ENCODE assay signal across 14 mouse cellular contexts in the genomic region with DNA sequence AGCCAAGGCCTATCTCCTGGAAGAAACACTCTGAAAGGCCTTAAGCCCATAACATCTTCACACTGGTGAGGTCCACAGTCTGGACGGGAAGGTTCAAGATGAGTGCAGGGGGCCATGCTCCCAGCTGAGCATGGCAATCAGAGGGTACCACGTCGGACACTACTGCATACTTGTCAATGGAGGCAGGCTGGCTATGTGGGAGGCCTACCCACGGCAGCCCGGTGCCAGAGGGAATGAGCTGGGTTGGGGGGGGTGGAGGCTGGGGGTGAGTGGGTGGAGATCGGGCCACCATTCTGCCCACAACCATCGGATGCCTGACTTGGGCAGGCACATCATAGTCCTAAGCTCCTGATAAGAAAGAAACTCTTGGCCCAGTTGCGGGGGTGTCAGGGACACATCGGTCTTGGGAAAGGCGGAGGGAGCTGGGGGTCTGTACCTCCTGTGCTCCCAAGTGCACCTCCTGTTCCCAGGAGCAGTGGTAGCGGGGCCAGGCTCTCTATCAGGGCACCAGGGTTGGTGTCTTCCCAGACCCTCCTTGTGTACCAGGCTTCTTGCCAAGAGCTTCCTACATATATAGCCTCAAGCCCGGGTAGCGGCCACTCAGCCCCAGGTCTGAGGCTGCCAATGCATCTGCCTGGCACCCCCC. TPM values are rescaled to one million over a fixed set of nuclear protein-coding genes. Genes with fewer than 3 reads are reported as not detected.
A peak's percentile ranks its signal among the peaks of the same experiment; 100 is the strongest.
DNase-seq lines count a peak whose midpoint lies in the region; ATAC-seq lines count a peak whose summit lies in the region.
"Had no signal": no experiment of that assay in that cellular context is flagged by ENCODE, and none has a peak within 500 bp of the region (broad histone marks: within the 10 kb centered on the region; RNA-seq: fewer than 3 reads in every experiment).

No protein-coding gene starts in this region.

- WGBS in neural tube, embryonic 12.5 days: 57% methylated on average over 13 of the region's 13 CpGs
- 69% methylated on average over 13 of the region's 13 CpGs for WGBS in liver, embryonic 13.5 days (ENCODE audit: insufficient replicate concordance)

- no peak overlapping the region for H3K4me3 ChIP-seq in neural tube, embryonic 12.5 days
- 0 out of 2 replicates have a peak overlapping the region, but pooled peaks have one; percentile 0 for H3K4me3 ChIP-seq in liver, embryonic 13.5 days (replicated peaks)

- H3K4me2 ChIP-seq in neural tube, embryonic 12.5 days (replicated peaks): peak overlapping the region; percentile 64
- peak overlapping the region; percentile 74; the same call in 1 of the 2 replicates for H3K4me2 ChIP-seq in liver, embryonic 13.5 days

- H3K4me1 ChIP-seq in neural tube, embryonic 12.5 days: peaks cover 50% of the 10 kb centered on the region
- H3K4me1 ChIP-seq in liver, embryonic 13.5 days (replicated peaks): peaks cover 74% of the 10 kb centered on the region

- no peaks in the 10 kb centered on the region for H3K9me3 ChIP-seq in neural tube, embryonic 12.5 days
- no peaks in the 10 kb centered on the region for H3K9me3 ChIP-seq in liver, embryonic 13.5 days (replicated peaks)
- H3K9me3 ChIP-seq: lung, embryonic 15.5 days had no signal

- H3K27me3 ChIP-seq in neural tube, embryonic 12.5 days (replicated peaks): peaks cover 69% of the 10 kb centered on the region
- peaks cover 70% of the 10 kb centered on the region for H3K27me3 ChIP-seq in liver, embryonic 13.5 days

- DNase-seq in heart, adult 11 months: peak; percentile 93
- DNase-seq in heart, postnatal 14 days: no peak
- no peak for DNase-seq in neural tube, embryonic 10.5 days (ENCODE audit: extremely low spot score, low spot score)
- DNase-seq in liver, embryonic 13.5 days: no peak
- peak; percentile 75 for DNase-seq in testis, postnatal 10 days (ENCODE audit: low spot score)
- DNase-seq in cerebellum, postnatal 25 days: no peak
- DNase-seq in layer of hippocampus, adult 9-11 months: no peak
- DNase-seq: gastrocnemius, postnatal 14 days; retina, postnatal 1 day; thymus, adult 2 months had no signal

- intact Hi-C loops in heart, postnatal 14 days (cut with DNase I): no loop called here

- H3K9ac ChIP-seq in neural tube, embryonic 12.5 days: no peak overlapping the region
- H3K9ac ChIP-seq in liver, embryonic 13.5 days: no peak overlapping the region

- no peak overlapping the region for H3K27ac ChIP-seq in neural tube, embryonic 12.5 days
- no peak overlapping the region for H3K27ac ChIP-seq in liver, embryonic 13.5 days
- H3K27ac ChIP-seq: kidney, postnatal 0 days; lung, embryonic 15.5 days had no signal

- H3K36me3 ChIP-seq in neural tube, embryonic 12.5 days: peaks cover 2% of the 10 kb centered on the region
- H3K36me3 ChIP-seq in liver, embryonic 13.5 days: peaks cover 6% of the 10 kb centered on the region

- ATAC-seq in neural tube, embryonic 12.5 days (ENCODE audit: low FRiP score, low read depth): no peak
- no peak for ATAC-seq in liver, embryonic 13.5 days (ENCODE audit: low read depth)

RNA-seq across cellular contexts. Expression of a gene that starts 2.1 kb away (rescaled TPM):
- total RNA-seq in heart, postnatal 14 days (2021): 10 to 100 TPM; 17.8 to 18.7 TPM
- 36.5 and 39.9 TPM in 2 replicates for polyA plus RNA-seq in neural tube, embryonic 12.5 days (2016; fragmentation: Nextera tagmentation; extraction: Ambion mirVana)
- 14.3 and 15.1 TPM in 2 replicates for polyA plus RNA-seq in liver, embryonic 13.5 days (2015; fragmentation: Nextera tagmentation; extraction: Ambion mirVana)
- total RNA-seq: common myeloid progenitor, adult 5-6 weeks had no signal

RNA-seq across cellular contexts. Expression of a gene that starts 5.1 kb away (rescaled TPM):
- total RNA-seq in heart, postnatal 14 days (2021): 1 to 10 TPM; 3.7 to 4.4 TPM
- 0.75 and 0.92 TPM in 2 replicates for polyA plus RNA-seq in neural tube, embryonic 12.5 days (2016; fragmentation: Nextera tagmentation; extraction: Ambion mirVana)
- polyA plus RNA-seq in liver, embryonic 13.5 days (2015; fragmentation: Nextera tagmentation; extraction: Ambion mirVana): 0.42 and 0.50 TPM in 2 replicates
- total RNA-seq: common myeloid progenitor, adult 5-6 weeks had no signal

RNA-seq across cellular contexts. Expression of a gene that starts 35.7 kb away (rescaled TPM):
- total RNA-seq in heart, postnatal 14 days (2021): 10 to 100 TPM; 18.7 to 20.5 TPM
- polyA plus RNA-seq in neural tube, embryonic 12.5 days (2016; fragmentation: Nextera tagmentation; extraction: Ambion mirVana): 26.7 and 26.9 TPM in 2 replicates
- polyA plus RNA-seq in liver, embryonic 13.5 days (2015; fragmentation: Nextera tagmentation; extraction: Ambion mirVana): 11.8 and 14.3 TPM in 2 replicates

RNA-seq across cellular contexts. Expression of a gene that starts 36.1 kb away (rescaled TPM):
- total RNA-seq in heart, postnatal 14 days (2021): 100 to 1,000 TPM; 119 to 131 TPM
- 819 and 832 TPM in 2 replicates for polyA plus RNA-seq in neural tube, embryonic 12.5 days (2016; fragmentation: Nextera tagmentation; extraction: Ambion mirVana)
- 312 and 331 TPM in 2 replicates for polyA plus RNA-seq in liver, embryonic 13.5 days (2015; fragmentation: Nextera tagmentation; extraction: Ambion mirVana)

Comparison
In these comparisons a context has a peak if more than half of its experiments do, and no peak if none do; other contexts are left out.
1. DNase-seq: peak in heart, adult 11 months (single experiment) and testis, postnatal 10 days (single experiment); none in heart, postnatal 14 days (0 of 2), neural tube, embryonic 10.5 days (single experiment), liver, embryonic 13.5 days (single experiment), cerebellum, postnatal 25 days (0 of 2) and layer of hippocampus, adult 9-11 months (single experiment).